Mouse (Mus musculus): ENCODE measurements around the gene Kdm8.

Gene Kdm8

DNA sequence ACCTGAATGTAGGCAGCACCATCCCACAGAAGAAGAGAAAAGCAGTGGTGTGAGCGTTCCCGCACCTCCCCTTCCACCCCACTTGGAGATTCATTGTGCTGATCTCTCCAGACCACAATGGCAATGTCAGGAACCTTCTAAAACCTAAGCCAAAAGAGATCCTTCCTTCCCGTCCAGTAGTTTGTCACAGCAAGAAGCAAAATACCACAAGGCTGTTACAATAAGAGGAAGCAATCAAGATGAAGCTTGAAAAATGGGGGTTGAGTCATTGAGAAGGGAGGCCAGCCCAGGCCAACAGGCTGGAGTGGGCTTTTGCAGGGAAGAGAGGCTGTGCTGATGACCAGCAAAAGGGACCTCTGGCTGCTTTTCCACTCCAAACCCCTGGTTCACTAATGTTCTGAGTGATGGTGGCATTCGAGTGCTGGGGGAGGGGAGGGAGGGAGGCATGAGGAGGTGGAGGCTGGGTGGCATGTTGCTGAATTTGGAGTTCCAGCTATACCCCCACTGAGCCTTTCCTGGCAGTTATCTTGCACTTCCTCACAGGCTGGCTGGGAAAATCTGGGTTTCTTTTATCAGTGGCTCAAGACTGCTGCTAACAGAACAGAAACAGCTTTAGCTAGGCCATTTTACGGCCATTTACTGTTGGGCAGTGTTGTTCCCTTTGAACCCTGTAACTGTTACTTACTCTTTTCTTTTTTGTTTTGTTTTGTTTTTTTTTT lies 59.1 kb downstream of the Kdm8 start:
- DNase-seq (ENCODE audit: low spot score), result no peak

DNA sequence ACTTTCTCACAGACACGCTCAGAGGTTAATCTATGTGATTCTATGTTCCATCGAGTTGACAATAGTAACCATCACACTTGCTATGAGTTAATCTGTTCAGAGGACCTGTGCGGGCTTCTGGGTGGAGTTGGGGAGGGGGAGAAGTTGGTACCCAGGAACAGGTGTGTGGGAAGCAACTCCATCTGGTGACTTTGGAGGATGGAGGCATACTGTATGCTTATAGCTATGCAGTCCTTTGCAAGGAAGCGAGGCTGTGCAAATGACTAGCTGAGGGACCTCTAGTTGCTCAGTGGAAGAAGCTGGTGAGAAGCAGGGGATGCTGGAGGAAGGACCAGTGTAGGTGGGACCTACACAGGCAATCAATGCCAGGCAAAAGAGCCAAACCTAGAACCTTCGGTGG lies 60.1 kb downstream of the Kdm8 start:
- DNase-seq (ENCODE audit: low spot score), result peak; percentile 44

DNA sequence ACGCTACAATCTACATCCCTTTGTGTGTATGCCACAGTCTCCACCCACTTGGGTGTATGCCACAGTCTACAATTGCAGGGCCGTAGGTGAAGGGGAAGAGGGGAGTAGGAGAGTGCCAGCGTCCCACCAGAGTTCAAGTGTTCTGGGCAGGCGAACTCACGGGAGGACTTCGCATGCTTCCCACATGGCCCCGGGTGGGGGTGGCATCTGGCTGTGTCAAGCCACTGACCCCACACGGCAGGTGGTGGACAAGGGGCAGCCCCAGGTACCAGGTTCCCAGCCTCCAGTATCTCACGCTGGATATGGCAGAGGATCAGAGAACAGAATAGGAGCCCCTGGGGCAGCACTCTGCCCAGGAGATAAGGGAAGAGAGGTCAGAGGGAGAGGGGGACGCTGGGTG lies 61.1 kb downstream of the Kdm8 start:
- DNase-seq (ENCODE audit: low spot score), result no peak

GRCm38 (mm10) chr7:125507279-125507678 lies 62.8 kb downstream of the Kdm8 start:
- no peak for DNase-seq (ENCODE audit: low spot score)

DNA sequence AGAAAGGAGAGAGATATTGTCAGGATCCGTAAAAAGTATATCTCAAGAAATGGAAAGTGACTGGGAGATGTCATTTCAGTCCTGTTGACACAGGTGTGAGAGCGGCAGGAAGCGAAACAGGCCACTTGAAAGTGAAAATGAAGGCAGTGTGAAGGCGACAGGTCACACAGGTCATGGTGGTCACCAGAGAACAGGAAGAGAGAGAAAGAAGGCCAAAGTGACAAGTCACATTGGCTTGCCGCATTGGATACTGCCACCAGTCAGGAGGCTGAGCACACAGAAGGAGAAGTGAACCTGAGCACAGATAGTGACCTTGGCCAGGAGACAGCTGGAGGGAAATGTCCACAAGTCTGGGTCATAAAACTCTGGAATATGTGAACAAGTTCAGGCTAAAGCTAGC lies 67.0 kb downstream of the Kdm8 start:
- no peak for DNase-seq (ENCODE audit: low spot score)

DNA sequence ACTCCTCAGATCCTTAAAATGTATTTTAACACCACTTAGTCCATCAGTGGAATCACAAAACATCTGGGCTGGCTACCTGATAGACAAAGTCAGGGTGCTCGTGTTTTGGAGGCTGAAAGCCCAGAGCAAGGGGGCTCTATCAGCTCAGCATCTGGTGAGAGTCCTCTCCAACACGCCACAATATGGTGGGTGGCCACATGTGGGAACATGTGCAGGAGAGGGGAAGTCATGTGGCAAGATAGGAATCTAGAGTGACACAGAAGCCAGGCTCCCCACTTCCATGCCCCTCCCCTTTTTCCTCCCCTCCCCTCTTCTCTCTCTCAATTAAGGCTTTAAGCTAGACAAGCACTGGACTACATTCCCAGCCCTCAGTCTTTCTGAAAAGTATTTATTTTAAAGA lies 67.4 kb downstream of the Kdm8 start:
- DNase-seq (ENCODE audit: low spot score), result no peak

Measured in layer of hippocampus, adult 11-12 months (tissue).